Mouse (Mus musculus): ENCODE results near the gene Eif4e. TPM values are rescaled to one million over a fixed set of nuclear protein-coding genes. Genes with fewer than 3 reads are reported as not detected.

Gene Eif4e
- 17.5 and 33.6 TPM in 2 replicates for polyA plus RNA-seq (2012; rRNA removed)

DNA sequence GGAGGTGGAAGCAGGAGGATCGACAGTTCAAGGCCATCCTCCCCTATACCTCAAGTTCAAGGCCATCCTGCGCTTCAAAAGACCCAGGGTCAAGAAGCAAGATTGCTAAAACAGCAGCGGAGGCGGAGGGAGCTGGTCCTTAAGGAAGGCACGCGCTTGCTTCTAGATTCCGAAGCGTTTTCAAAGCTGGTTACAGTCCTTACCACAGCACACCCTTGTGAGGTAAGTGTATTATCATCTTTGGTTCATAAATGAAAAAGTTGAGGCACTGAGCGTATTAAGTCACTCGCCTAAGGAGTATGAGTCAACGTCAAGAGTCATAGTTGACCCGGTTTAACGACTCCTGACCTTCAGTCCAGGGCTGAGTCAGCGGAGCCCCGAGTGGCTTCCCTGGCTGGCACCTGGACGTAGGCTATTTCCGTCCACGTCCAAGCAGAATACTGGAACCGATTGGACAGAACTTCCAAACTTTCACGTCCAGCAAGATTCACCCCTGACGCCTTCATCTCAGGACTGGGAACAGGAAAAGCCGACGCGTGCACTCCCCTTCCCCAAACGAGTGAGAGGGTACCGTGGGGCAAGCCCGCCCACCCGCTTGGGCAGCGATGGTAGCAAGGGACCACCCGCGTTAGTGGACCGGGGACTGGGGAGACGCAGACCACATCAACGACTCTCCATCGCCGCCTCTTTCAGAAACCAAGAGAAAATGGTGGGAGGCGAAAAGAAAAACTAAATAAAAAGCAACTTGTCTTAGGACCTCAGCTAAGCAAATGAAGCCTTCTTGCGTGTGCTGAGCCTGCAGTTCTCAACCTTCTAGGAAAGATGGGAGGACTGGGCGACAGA is at the start of gene Eif4e:
Gene Eif4e (plus strand): TSS at position 107 of the 843 bp plus-strand sequence.
- DNase-seq, result peak; percentile 89
- H3K4me3 ChIP-seq (ENCODE audit: insufficient read depth, low read depth, low read length), result peak within 1 kb of the TSS; percentile 76
- 5% methylated on average over 39 of the region's 39 CpGs for WGBS
- no peak for TF ChIP-seq CTCF (conservative IDR thresholded peaks at IDR 0.05; ENCODE audit: insufficient read depth, insufficient read length, low read depth, low read length)
- TF ChIP-seq POLR2A (IDR thresholded peaks at IDR 0.05; ENCODE audit: low read depth, low read length), result no peak
- H3K27ac ChIP-seq (ENCODE audit: insufficient read depth, low read depth, low read length), result peak within 1 kb of the TSS; percentile 92
- H3K4me1 ChIP-seq (ENCODE audit: control insufficient read depth, insufficient read depth, low read length), result peaks cover 8% of the 10 kb centered on the region; the same call in 1 of the 2 replicates
- H3K27me3 ChIP-seq (replicated peaks; ENCODE audit: control insufficient read depth, insufficient read depth, low read length), result no peaks in the 10 kb centered on the region
- H3K36me3 ChIP-seq (ENCODE audit: control insufficient read depth, insufficient read depth, low read length), result no peaks in the 10 kb centered on the region

GRCm38 (mm10) chr3:138479489-138479888 is 46.5 kb upstream of the Eif4e start:
- no peaks in the 10 kb centered on the region; the same call in none of the 2 replicates for H3K36me3 ChIP-seq (ENCODE audit: control insufficient read depth, insufficient read depth, low read length)
- H3K4me3 ChIP-seq (ENCODE audit: insufficient read depth, low read depth, low read length), result no peak overlapping the region
- 94% methylated on average over 8 of the region's 8 CpGs for WGBS
- no peaks in the 10 kb centered on the region for H3K27me3 ChIP-seq (replicated peaks; ENCODE audit: control insufficient read depth, insufficient read depth, low read length)
- no peak for DNase-seq
- no peak overlapping the region for H3K27ac ChIP-seq (ENCODE audit: insufficient read depth, low read depth, low read length)
- no peaks in the 10 kb centered on the region for H3K4me1 ChIP-seq (ENCODE audit: control insufficient read depth, insufficient read depth, low read length)
- no peak for TF ChIP-seq POLR2A (IDR thresholded peaks at IDR 0.05; ENCODE audit: low read depth, low read length)
- no peak for TF ChIP-seq CTCF (conservative IDR thresholded peaks at IDR 0.05; ENCODE audit: insufficient read depth, insufficient read length, low read depth, low read length)

DNA sequence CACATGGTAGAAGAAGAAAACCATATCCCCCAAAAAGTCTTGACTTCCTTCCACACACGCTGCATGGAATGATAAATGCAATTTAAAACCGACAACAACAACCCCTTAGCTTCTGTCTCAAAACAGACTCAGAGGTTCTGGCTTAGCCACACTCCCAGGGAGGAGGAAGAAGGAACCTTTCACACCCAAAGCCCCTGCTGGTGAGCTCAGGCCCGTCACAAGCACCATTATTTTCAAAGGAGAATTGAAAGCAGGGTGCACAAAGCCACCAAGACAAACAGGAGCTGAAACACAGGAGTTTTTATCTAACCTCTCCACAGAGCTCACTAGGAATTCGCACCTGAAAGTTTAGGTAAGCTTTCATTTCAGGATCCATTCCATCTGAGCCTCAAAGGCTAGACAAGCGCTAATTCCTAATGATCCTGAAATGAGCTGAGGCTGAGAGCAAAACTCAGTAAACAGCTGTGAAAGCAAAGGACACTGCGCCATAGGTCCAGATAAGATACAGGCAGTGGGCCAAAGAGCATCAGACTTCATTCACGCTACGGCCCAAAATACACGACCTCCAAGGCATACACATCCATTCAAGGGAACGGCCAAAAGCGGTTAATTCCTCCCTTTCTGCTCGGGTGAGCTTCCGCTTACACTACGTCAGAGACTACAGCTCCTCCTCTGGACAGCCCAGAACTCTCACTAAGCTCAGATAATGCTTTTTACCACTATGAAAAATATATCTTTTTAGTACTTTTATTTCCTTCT is 44.3 kb upstream of the Eif4e start:
- H3K4me1 ChIP-seq (ENCODE audit: control insufficient read depth, insufficient read depth, low read length), result peaks cover 6% of the 10 kb centered on the region; the same call in 1 of the 2 replicates
- no peaks in the 10 kb centered on the region; the same call in none of the 2 replicates for H3K36me3 ChIP-seq (ENCODE audit: control insufficient read depth, insufficient read depth, low read length)
- TF ChIP-seq POLR2A (IDR thresholded peaks at IDR 0.05; ENCODE audit: low read depth, low read length) (no peak), CTCF (conservative IDR thresholded peaks at IDR 0.05; ENCODE audit: insufficient read depth, insufficient read length, low read depth, low read length) (no peak)
- no peak for DNase-seq
- H3K27ac ChIP-seq (ENCODE audit: insufficient read depth, low read depth, low read length), result no peak overlapping the region
- WGBS, result 65% methylated on average over 14 of the region's 14 CpGs
- no peaks in the 10 kb centered on the region for H3K27me3 ChIP-seq (replicated peaks; ENCODE audit: control insufficient read depth, insufficient read depth, low read length)
- no peak overlapping the region for H3K4me3 ChIP-seq (ENCODE audit: insufficient read depth, low read depth, low read length)

- Histone ChIP-seq H3K4me3 (ENCODE audit: insufficient read depth, low read depth, low read length) (no peak overlapping the region), H3K36me3 (ENCODE audit: control insufficient read depth, insufficient read depth, low read length) (no peaks in the 10 kb centered on the region; the same call in none of the 2 replicates), H3K27me3 (replicated peaks; ENCODE audit: control insufficient read depth, insufficient read depth, low read length) (no peaks in the 10 kb centered on the region), H3K4me1 (ENCODE audit: control insufficient read depth, insufficient read depth, low read length) (peaks cover 9% of the 10 kb centered on the region), H3K27ac (ENCODE audit: insufficient read depth, low read depth, low read length) (no peak overlapping the region)
- no peak for DNase-seq
- 79% methylated on average over 2 of the region's 2 CpGs for WGBS
- no peak for TF ChIP-seq POLR2A (IDR thresholded peaks at IDR 0.05; ENCODE audit: low read depth, low read length)
- TF ChIP-seq CTCF (conservative IDR thresholded peaks at IDR 0.05; ENCODE audit: insufficient read depth, insufficient read length, low read depth, low read length), result no peak
These were observed 42.7 kb upstream of the Eif4e start for GRCm38 (mm10) chr3:138483240-138483639.

- peak overlapping the region; percentile 61 for H3K4me3 ChIP-seq (ENCODE audit: insufficient read depth, low read depth, low read length)
- H3K27me3 ChIP-seq (replicated peaks; ENCODE audit: control insufficient read depth, insufficient read depth, low read length), result no peaks in the 10 kb centered on the region
- no peaks in the 10 kb centered on the region for H3K36me3 ChIP-seq (ENCODE audit: control insufficient read depth, insufficient read depth, low read length)
- no peak for DNase-seq
- H3K4me1 ChIP-seq (ENCODE audit: control insufficient read depth, insufficient read depth, low read length), result peaks cover 9% of the 10 kb centered on the region
- H3K27ac ChIP-seq (ENCODE audit: insufficient read depth, low read depth, low read length), result no peak overlapping the region
- TF ChIP-seq CTCF (conservative IDR thresholded peaks at IDR 0.05; ENCODE audit: insufficient read depth, insufficient read length, low read depth, low read length), result no peak
- TF ChIP-seq POLR2A (IDR thresholded peaks at IDR 0.05; ENCODE audit: low read depth, low read length), result no peak
- WGBS, result under 1% methylated on average over 61 of the region's 61 CpGs
These were observed 37.2 kb upstream of the Eif4e start for GRCm38 (mm10) chr3:138488584-138489326.

GRCm38 (mm10) chr3:138489327-138490033 is 36.5 kb upstream of the Eif4e start, which contains the start of gene Metap1:
TSS of gene Metap1 (minus strand) at chr3:138489515.
- H3K4me1 ChIP-seq (ENCODE audit: control insufficient read depth, insufficient read depth, low read length), result peaks cover 9% of the 10 kb centered on the region
- WGBS, result under 1% methylated on average over 50 of the region's 65 CpGs
- TF ChIP-seq CTCF (conservative IDR thresholded peaks at IDR 0.05; ENCODE audit: insufficient read depth, insufficient read length, low read depth, low read length) (no peak), POLR2A (IDR thresholded peaks at IDR 0.05; ENCODE audit: low read depth, low read length) (peak; percentile 45)
- H3K36me3 ChIP-seq (ENCODE audit: control insufficient read depth, insufficient read depth, low read length), result no peaks in the 10 kb centered on the region
- H3K4me3 ChIP-seq (ENCODE audit: insufficient read depth, low read depth, low read length), result peak within 1 kb of the TSS; percentile 67
- H3K27ac ChIP-seq (ENCODE audit: insufficient read depth, low read depth, low read length), result no peak within 1 kb of the TSS
- H3K27me3 ChIP-seq (replicated peaks; ENCODE audit: control insufficient read depth, insufficient read depth, low read length), result no peaks in the 10 kb centered on the region
- DNase-seq, result peak; percentile 97

All from kidney, adult 2 months (tissue).